Mouse (Mus musculus): ENCODE results near the gene Gtf2ird1.
"Not testable (repeated sequence)": the region's sequence is repeated elsewhere in the genome, so short reads cannot be mapped to it uniquely, and the experiment has no call there.

Gene Gtf2ird1

DNA sequence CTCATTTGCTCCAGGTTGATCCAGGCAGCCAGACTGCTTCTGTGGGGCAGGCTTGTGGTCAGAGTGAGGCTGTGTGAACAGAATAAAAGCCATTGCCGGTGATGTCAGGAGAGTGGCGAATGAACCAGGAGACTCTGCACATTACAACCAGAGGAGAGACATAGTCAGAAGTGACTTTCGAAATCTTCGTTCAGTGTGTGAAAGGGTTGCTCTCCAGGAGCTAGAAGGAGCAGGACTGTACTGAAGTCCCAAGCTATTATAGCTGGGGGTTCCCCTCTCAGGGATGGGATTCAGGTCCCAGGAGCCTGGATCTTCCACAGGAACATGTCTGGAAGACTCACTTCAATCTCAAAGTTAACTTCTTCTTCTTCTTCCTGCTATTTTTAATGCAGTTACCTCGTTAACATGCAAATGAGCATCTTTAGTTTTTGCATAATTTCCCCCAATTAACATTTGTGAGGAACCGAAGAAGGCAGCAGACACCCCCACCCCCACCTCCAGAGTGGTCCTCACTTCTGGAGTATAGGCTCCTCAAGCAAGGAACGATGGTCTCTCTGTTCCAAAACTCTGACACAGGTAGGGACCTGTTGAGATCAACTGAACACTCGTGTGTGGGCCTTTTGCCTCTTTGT is 14.1 kb upstream of the Gtf2ird1 start:
- DNase-seq, result no peak

DNA sequence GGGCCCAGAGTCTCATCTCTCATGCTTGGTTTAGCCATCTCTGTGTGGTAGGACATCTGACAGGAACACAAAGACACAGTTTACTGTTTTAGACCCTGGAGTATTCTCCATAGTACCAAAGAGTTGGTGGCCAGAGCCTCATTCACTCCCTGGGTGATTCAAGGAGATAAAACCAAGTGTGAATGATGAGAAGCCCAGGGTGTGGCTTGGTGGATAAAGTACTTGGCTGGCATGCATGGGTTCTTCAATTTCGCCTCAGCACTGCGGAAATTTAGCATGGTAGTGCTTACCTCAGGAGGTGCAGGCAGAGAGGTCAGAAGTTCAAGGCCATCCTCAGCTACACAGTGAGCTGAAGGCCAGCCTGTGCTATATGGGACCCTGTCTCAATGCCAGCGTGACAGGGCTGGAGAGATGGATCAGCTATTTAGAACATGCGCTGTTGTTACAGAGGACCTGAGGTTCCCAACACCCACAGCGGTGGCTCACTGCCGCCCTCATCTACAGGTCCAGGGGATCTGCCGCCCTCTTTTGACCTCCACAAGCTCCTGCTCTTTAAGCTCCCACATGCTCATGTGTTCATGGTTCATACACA is 13.1 kb upstream of the Gtf2ird1 start:
- DNase-seq, result no peak

DNA sequence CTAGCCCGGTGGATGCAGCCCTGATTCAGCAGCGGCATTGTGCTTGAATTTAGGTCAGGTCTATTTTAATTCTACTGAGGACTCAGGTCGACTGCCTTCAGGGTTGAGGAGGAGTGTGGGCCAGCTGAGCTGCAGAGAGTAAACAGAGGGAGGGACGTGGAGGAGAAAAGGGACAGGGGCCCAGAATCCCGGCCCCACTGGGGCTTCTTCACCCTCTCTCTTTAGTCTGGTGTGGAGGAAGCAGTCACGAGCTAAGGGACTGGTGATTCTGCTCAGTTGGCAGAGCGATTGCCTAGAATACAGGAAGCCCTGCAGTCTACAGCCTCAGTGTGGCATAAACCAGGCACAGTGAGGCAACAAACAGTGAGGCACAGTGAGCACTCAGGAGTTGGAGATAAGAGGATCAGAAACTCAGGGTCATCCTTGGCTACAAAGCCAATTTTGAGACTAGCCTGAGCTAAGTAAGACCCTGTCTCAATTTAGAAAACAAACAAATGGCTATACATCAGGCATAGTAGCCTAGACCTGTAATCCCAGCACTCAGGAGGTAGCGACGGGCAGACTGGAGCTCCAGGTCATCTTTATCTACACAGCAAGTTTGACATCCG is 11.7 kb upstream of the Gtf2ird1 start:
- no peak for DNase-seq

DNA sequence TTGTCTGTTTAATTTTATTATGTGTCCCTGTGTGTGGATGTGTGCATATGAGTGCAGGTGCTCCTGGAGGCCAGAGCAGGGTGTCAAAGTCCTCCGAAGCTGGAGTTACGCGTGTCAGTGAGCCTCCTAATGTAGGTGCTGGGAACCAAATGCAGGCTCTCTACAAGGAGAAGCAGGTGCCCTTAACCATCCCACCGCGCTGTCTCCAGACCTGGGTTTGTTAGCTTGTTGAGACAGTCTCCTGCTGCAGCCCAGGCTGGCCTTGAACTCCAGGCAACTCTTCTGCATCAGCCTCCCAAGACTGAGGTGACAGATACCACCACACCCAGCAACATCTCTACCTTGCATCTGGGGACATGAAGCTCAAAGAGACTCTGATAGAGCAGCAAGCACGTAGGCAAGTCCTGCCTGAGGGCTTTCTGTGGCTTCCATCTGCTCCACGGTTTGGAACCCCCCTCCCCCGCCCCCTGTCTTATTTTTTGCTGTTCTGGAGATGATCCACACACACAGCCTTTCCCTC is 10.6 kb upstream of the Gtf2ird1 start:
- no peak for DNase-seq

DNA sequence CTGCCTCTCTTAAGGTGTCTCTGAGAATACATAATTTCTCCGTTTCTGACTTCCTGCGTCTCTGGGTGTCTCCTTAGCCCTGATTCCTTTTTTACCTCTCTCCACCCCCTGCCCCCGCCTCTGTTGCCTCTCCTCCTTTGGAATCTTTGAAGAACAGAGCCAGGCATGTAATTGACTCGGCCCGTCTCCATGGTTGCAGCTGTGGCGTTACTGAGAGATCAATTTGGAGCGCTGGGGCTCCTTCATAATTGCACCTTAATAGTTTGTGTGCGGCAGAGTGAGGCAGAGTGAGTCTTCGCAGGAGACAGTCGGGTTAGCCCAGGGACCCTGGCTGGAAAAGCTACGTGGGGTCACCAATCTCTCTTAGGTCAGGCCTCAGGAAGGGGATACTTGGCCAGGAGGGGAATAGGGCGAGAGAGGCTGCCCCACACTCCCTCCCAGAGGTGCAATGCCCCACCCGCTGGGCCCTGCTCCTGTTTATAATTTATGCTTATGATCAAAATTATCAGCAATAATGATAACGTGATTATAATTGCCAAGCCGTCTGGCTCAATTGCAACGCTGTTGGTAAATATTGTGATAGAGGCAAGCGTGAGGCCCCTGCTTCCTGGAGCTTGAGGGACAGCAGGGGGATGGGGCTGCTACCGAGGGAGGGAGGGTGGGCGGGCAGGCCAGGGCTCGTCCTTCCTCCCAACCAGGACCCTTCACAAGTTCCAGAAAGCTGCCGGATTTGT is 9.9 kb upstream of the Gtf2ird1 start:
- no peak for DNase-seq

DNA sequence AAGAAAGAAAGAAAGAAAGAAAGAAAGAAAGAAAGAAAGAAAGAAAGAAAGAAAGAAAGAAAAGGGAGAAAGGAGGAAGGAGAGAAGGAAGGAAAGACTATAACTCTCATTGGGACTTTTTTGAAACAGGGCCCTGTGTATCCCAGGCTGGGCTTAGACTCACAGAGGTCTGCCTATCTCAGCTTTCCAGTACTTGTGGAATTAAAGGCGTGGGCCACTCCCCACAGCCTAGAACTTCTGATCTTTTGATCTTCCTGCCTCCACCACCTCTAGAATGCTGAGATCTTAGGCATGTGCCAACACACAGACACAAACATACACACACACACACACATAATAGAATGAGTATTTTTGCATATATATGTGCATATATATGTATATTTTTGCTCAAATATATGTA is 8.7 kb upstream of the Gtf2ird1 start:
- no peak for DNase-seq

DNA sequence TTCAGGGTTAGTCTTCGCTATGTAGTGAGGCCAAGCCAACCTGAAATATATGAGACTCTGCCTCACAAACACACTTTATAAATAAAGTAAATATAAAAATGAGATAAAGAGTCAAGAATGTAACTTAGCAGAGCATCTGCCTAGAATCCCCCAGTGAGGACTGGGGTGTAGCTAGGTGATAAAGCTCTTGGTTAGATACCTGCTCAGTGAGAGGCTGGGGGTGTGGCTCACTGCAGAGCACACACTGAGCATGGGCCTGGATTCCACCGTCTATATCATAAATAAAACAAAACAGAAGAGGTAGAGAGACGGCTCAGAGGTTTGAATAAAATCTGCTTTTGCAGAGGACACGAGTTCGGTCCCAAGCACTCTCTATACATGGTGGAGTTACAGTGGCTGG is 7.7 kb upstream of the Gtf2ird1 start:
- DNase-seq, result no peak

DNA sequence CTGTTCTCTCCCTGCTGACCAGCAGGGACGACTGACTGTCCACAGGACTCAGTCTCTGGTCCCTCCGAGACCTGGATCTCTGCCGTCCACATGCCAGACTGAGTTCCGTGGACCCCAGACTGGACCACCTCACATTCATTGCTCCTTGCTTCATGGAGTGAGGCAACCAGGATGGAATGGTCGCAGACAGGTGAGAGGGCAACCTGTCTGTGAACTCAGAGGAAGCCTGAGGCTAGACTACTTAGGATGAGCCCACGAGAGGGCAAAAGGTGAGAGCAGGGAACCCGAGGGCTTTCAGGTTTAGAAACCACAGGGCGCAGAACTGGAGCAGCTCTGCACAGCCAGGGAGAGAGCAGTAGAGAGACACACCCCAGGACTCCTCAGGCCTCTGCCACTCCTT is 6.2 kb upstream of the Gtf2ird1 start:
- no peak for DNase-seq

DNA sequence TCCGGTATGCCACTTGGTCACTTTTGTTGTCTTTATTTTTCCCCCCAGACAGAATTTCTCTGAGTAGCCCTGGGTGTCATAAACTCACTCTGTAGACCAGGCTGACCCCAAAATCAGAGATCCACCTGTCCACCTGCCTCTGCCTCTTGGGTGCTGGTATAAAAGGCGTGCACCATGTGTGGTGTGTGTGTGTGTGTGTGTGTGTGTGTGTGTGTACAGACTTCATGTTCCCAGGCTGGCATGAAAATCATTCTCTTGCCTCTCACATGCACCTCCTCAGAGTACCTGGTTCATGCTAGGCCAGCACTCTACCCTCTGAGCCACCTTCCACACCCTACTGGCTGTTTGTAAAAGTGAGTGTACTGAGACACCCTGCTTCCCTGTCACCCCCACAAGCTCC is 5.8 kb upstream of the Gtf2ird1 start:
- DNase-seq, result no peak

DNA sequence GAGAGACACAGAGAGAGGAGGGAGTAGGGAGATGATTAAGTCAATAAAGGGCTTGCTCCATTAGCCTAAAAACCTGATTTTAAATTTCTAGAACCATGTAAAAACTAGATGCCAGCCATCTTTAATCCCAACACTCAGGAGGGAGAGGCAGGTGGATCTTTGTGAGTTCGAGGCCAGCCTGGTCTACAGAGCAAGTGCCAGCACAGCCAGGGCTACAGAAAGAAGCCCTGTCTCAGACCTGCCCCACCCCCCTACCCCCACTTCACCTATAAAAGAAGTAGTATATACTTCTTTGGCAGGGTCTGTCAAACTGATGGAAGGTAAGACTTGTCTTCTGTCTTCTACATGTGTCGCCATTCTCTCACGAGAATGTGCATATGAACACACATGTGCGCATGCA is 4.0 kb upstream of the Gtf2ird1 start:
- DNase-seq, result no peak

DNA sequence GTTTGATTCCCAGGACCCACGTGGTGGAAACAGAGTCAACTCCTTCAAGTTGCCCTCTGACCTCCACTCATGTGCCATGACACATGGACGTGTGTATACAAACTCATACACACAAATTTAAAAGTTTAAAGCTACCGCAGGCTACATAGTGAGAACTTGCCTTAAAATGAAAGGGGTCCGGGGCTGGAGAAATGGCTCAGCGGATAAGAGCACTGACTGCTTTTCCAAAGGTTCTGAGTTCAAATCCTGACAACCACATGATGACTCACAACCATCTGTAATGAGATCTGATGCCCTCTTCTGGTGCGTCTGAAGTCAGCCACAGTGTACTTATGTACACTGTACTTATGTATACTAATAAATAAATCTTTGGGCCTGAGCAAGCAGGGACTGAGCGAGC is 2.6 kb upstream of the Gtf2ird1 start:
- DNase-seq, result no peak

DNA sequence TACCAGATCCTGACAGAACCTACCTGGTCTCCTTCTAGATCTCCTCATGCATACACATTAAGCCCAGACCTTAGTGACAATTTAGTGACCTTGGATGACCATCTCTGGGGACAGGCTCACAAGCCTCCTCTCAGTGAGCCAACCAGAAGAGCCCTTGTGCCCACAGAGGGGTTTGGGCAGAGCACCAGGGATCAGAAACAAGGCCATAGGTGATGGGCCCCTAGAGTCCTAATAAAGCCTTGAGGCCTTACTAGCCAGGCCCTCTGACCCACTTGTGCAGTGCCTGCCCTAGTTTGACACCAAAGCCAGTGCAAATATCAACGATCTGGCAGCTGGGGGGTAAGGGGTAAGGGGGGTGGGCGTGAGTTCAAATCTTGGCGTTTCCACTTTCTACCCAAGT is 1.9 kb upstream of the Gtf2ird1 start:
- DNase-seq, result no peak

DNA sequence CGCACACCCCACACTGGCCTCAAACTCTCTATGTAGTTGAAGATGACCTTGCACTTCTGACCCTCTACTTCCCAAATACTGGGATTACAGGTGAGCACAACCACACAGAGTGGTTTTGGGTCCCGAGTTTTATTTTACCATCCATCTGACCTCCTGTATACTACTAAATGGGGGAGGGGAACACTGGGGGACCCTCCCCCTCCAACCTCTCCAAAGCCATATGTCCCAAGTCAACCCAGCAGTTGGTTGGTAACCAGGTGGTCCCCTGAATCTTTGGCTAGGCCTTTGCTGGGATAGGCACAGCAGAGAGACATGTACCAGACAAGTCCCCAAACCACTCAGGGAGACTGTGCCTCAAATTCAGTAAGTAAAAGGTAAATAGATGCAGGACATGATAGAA is 855 bp upstream of the Gtf2ird1 start:
- no peak for DNase-seq

DNA sequence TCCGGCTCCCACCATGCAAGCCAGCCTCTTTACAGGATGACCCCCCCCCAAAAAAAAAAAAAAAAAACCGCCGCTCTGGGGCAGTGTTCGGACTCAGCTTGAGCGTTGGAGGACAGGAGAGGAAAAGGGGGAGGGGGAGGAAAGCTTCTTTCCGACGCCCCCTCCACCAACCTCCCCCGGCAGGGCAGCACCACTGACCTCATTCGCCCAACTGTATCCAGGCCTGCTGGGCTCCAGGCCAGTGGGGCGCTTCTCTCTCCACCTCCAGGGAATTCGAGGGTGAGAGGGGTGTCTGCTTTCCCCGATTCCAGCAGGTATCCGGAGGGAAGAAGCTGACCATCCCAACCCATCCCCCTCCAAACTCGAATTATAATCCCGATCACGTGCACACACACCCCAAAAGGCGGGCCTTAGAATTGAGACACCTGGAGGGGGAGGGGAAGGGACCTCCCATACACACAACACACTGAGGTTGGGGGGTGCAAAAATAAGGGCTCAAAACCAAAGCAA is 547 bp downstream of the Gtf2ird1 start:
- peak; percentile 62 for DNase-seq

DNA sequence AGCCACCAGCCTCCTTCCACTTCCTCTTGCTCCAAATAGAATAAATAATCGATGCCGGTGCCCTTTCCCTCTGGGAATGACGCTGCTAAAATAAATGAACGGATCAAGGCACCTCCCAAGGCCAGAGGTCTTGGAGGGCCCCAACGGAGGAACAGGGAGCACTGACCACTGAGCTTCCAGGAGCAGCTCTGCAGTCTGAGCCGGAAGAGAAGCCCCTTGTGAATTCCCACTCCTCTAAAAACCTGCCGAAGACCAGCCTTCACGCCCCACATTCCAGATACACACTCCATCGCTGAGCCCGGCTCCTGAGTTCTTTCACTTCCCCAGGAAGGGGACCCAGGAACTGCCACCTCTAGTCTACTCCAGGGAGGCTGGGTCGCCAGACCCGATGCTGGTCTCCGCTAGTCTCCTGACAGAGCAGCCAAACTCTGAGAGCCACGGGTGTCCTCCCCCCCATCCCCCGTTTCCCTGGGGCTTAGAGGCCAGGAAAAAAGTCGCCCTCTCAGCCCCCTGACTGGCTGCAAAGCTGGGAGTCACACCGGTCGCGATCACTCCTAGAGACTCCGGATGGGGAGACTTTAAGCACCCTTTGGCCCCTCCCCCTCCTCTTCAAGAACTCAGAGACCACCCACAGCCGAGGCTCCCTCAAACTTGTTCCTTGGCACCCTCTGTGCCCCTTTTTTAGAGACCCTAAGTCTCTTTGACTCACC is 1.2 kb downstream of the Gtf2ird1 start:
- DNase-seq, result peak; percentile 42

DNA sequence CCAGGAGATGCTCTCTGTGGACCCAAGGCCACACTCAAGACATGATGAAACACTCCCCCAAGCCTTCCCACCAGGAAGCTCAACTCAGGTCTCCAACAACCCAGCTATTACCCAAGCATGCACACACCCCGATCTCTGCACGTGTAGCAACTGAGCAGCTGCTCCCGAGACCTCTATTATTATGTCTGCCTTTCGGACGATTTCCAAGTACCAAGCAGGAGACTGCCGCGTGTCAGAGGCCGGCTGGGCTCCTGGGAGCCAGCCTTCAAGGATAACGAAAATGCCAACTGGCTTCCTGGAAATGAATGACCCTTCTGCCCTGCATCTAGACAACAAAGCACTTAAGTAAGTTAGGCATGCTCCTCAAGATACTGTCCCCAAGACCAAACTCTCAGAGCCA is 2.1 kb downstream of the Gtf2ird1 start:
- no peak for DNase-seq

DNA sequence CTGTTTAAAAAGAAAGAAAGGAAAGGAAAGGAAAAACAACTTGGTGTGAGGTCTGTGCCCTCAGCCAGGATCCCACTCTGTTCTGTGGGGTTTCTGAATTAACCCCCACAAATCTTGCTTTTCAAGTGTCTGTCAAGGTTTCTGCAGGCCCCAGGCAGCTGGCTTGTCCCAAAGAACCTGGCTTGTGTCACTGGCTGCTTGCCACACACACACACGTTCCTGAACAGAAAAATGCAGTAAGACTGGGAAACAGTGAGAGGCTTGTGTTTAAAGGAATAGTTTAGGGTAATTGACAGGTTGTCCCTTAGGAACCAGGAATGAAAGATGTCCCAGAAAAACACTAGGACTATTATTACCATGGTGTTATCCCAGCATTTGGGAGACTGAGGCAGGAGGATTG is 2.9 kb downstream of the Gtf2ird1 start:
- no peak for DNase-seq

DNA sequence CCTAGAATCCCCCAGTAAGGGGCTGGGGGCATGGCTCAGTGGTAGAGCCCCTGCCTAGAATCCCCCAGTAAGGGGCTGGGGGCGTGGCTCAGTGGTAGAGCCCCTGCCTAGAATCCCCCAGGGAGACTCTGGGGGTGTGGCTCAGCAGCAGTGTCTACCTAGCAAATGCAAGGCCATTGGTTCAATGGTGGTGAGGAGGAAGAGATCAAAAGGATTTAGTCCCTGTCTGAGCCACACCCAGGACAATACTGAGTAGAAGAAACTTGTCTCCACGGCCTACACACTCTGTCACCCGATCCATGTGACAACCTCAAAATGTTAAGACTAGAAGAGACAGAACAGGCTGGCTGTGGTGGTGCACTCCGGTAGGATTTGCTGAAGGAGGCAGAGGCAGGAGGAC is 9.8 kb downstream of the Gtf2ird1 start:
- DNase-seq, result not testable (repeated sequence)

DNA sequence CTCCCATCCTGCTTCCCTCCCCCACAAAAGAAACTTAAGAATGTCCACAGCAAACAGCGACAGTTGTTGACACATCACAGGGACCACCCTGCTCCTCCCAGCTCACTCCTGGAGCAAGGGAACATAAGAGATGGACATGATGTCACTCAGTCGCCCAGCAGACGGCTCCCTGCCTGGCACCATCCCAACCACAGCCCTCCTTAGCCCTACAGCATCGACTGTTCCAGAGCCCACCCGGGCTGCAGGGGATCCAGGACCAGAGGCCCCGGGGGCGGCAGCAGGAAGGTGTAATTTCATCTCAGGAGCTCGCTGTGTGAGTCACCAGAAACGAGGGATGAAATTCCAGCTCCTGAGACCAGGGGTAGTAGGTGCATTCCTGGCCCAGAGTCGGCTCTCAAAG is 10.6 kb downstream of the Gtf2ird1 start:
- DNase-seq, result no peak

DNA sequence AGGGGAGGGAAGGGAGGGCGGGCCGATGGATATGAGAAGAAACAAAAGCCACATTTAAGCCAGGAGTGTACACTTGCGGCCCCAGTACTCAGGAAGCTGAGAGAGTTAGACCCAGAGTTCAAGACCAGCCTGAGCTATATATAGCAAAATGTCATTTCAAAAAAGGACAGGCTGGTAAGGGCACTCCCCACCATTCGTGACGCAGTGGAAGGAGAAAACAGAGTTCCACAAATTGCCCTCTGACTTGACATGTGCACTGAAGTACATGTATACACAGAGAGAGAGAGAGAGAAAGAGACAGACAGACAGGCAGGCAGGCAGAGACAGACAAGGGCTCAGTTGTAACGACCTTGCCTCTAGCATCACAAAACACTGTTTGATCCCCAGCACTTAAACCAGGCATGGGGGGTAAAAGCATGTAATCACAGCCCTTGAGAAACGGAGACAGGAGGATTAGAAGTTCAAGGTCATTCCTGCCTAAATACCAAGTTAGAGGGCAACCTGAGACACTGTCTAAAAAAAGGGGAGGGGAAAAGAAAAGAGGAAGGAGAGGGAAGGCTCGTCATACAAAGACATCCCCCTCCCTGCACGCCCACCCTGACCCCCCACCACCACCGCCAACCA is 11.2 kb downstream of the Gtf2ird1 start:
- no peak for DNase-seq

DNA sequence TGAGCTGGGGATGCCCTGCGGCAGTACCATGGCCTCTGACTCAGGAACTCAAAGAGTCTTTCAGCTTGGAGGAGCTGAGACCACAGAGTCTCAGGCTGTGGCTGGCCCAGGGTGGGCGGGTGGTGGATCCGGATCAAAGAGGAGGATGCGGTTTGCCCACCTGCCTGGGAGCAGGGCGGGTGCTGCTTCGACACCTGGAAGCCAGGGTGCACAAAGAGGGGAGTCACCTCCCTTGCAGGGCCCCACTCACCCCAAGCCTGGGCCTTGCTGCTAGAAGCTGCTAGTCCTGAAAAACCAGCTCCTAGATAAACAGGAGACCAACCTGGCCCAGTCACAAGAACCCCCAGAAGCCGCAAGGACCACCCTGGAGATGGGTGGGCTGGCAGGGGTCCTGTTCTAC is 12.0 kb downstream of the Gtf2ird1 start:
- DNase-seq, result no peak

DNA sequence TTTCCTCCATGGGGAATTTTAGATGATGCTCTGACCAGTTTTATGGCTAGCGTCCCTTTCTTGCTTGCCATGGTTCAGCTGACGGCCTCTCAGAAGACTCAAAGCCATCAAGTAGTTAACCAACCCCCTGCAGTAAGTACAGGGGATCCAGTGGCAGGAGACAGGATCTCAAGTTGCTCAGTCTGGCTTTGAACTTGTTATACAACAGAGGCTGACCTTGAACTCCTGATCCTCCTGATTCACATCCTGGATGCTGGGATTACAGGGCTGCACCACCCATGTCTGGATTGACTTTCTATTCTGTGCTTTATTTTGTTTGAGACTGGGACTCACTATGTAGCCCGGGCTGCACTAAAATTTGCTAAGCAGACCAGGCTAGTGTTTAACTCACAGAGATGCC is 14.4 kb downstream of the Gtf2ird1 start:
- DNase-seq, result no peak

DNA sequence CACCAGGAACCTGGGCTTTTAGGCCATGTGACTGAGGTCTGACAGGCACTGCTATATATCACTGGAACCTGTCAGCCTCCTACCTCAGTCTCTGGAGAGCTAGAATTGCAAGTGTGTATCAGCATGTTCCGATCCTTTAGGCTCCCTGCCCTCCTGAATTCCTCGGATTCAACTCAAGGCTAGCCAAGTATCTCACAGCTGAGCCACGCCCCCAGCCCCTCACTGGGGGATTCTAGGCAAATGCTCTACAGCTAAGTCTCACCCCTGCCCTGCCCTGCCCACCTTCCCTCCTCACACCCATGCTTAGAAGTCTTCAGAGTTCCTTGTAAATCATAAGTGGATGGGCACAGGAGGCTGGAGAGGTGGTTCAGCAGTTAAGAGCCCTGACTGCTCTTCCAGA is 15.4 kb downstream of the Gtf2ird1 start:
- DNase-seq, result no peak

Measured in kidney, adult 18-20 months (tissue).